Mouse (Mus musculus): Measurements from ENCODE around the gene Rtp2.

The Rtp2 gene

GRCm38 (mm10) chr16:23887910-23888579, 44.1 kb downstream of the Rtp2 start:
- DNase-seq, result no peak

- DNase-seq, result no peak
Observed at GRCm38 (mm10) chr16:23885098-23885497, 47.1 kb downstream of the Rtp2 start.

All from right cerebral cortex, postnatal 25 days (tissue).